12 mouse cellular contexts compared by ENCODE assay signal in the genomic region with DNA sequence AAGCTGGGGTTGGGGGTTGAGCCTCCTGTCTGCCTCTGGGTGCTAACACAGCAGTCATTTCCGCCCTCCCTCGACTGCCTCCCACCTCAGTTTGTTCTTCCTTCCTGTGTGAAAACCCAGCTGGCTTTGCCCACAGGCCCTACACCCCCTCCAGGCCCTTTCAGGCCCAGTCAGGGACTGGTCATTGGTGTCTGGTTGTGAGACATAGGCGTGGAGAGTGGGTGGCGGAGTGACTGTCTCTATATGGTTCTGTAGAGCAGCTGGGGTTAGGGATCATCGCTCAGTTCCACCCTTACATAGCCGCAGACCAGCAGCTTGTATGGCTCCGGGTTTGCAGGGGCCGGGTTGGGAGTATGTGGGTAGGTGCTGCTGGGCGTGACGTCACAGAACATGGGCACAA. TPM values are rescaled to one million over a fixed set of nuclear protein-coding genes. Genes with fewer than 3 reads are reported as not detected.
DNase-seq lines count a peak whose midpoint lies in the region; ATAC-seq and TF ChIP-seq lines count a peak whose summit lies in the region.
"Had no signal": no experiment of that assay in that cellular context is flagged by ENCODE, and none has a peak within 500 bp of the region (broad histone marks: within the 10 kb centered on the region; RNA-seq: fewer than 3 reads in every experiment).

No protein-coding gene starts in this region.

- peaks cover 34% of the 10 kb centered on the region for H3K36me3 ChIP-seq in liver, embryonic 13.5 days
- peaks cover 39% of the 10 kb centered on the region for H3K36me3 ChIP-seq in liver, postnatal 0 days (replicated peaks; ENCODE audit: insufficient read depth, low read length)

- no peak for TF ChIP-seq EP300 in liver, postnatal 0 days (IDR thresholded peaks at IDR 0.05; ENCODE audit: low read depth)

- 61% methylated on average over 10 of the region's 10 CpGs for WGBS in liver, embryonic 13.5 days (ENCODE audit: insufficient replicate concordance)
- WGBS in liver, postnatal 0 days (ENCODE audit: insufficient replicate concordance), result 57% methylated on average over 10 of the region's 10 CpGs

- ATAC-seq in liver, embryonic 13.5 days (ENCODE audit: low read depth), result no peak
- no peak for ATAC-seq in liver, postnatal 0 days

- no peak overlapping the region for H3K9ac ChIP-seq in liver, embryonic 13.5 days
- H3K9ac ChIP-seq in liver, postnatal 0 days (replicated peaks), result no peak overlapping the region

- no peak overlapping the region for H3K4me3 ChIP-seq in liver, embryonic 13.5 days (replicated peaks)
- H3K4me3 ChIP-seq in liver, postnatal 0 days (ENCODE audit: low read depth, low read length), result no peak overlapping the region
- H3K4me3 ChIP-seq: midbrain, embryonic 10.5 days had no signal

- TF ChIP-seq CTCF in liver, postnatal 0 days (IDR thresholded peaks at IDR 0.05; ENCODE audit: low read depth), result no peak

- peak; percentile 45 for DNase-seq in adrenal gland, postnatal 14 days
- DNase-seq in adrenal gland, postnatal 36 days, result no peak
- DNase-seq in liver, embryonic 13.5 days, result no peak
- no peak for DNase-seq in liver
- peak; percentile 22 for DNase-seq in liver, postnatal 0 days
- peak; percentile 74 to 83 for DNase-seq in thymus, adult 18-20 months
- DNase-seq in embryo, embryonic 11 days, result no peak
- no peak for DNase-seq in urinary bladder, postnatal 14 days (ENCODE audit: low spot score)
- DNase-seq: kidney, adult 11 months; right cerebral cortex, postnatal 25 days had no signal

- H3K27ac ChIP-seq in liver, embryonic 13.5 days, result peak overlapping the region; percentile 19; the same call in 1 of the 2 replicates
- peak overlapping the region; percentile 60 for H3K27ac ChIP-seq in liver, postnatal 0 days (ENCODE audit: low read depth)

- peaks cover 68% of the 10 kb centered on the region for H3K4me1 ChIP-seq in liver, embryonic 13.5 days (replicated peaks)
- peaks cover 46% of the 10 kb centered on the region for H3K4me1 ChIP-seq in liver, postnatal 0 days (ENCODE audit: insufficient read depth)

- H3K27me3 ChIP-seq in liver, embryonic 13.5 days, result no peaks in the 10 kb centered on the region
- H3K27me3 ChIP-seq in liver, postnatal 0 days (ENCODE audit: insufficient read depth, low read length), result no peaks in the 10 kb centered on the region

- no peak overlapping the region for H3K4me2 ChIP-seq in liver, embryonic 13.5 days
- H3K4me2 ChIP-seq in liver, postnatal 0 days (ENCODE audit: low read depth, low read length), result 0 out of 2 replicates have a peak overlapping the region, but pooled peaks have one; percentile 26

- H3K9me3 ChIP-seq in liver, embryonic 13.5 days (replicated peaks), result no peaks in the 10 kb centered on the region
- no peaks in the 10 kb centered on the region for H3K9me3 ChIP-seq in liver, postnatal 0 days (ENCODE audit: low read length)
- H3K9me3 ChIP-seq: midbrain, embryonic 10.5 days had no signal

RNA-seq across cellular contexts. Expression of gene B230217C12Rik, which starts 15.3 kb away (rescaled TPM):
- 2.4 and 3.5 TPM in 2 replicates for total RNA-seq in adrenal gland, postnatal 14 days (2021)
- total RNA-seq in adrenal gland, postnatal 36 days (2021), result 1 to 10 TPM; 2.8 to 3.6 TPM
- polyA plus RNA-seq in liver, embryonic 13.5 days (2015; fragmentation: Nextera tagmentation; extraction: Ambion mirVana), result 0.85 and 1.3 TPM in 2 replicates
- 0.25 and 0.28 TPM in 2 replicates for polyA plus RNA-seq in liver, postnatal 0 days (2015; fragmentation: Nextera tagmentation; extraction: Ambion mirVana)

RNA-seq across cellular contexts. Expression of gene Lasp1, which starts 26.5 kb away (rescaled TPM):
- 98.2 and 107 TPM in 2 replicates for total RNA-seq in adrenal gland, postnatal 14 days (2021)
- total RNA-seq in adrenal gland, postnatal 36 days (2021), result 100 to 1,000 TPM; 103 to 128 TPM
- polyA plus RNA-seq in liver, embryonic 13.5 days (2015; fragmentation: Nextera tagmentation; extraction: Ambion mirVana), result 27.5 and 31.2 TPM in 2 replicates
- 30.0 and 32.2 TPM in 2 replicates for polyA plus RNA-seq in liver, postnatal 0 days (2015; fragmentation: Nextera tagmentation; extraction: Ambion mirVana)

RNA-seq across cellular contexts. Expression of gene Rpl23, which starts 43.1 kb away (rescaled TPM):
- 809 and 980 TPM in 2 replicates for total RNA-seq in adrenal gland, postnatal 14 days (2021)
- 100 to 1,000 TPM; 851 to 921 TPM for total RNA-seq in adrenal gland, postnatal 36 days (2021)
- 436 and 468 TPM in 2 replicates for polyA plus RNA-seq in liver, embryonic 13.5 days (2015; fragmentation: Nextera tagmentation; extraction: Ambion mirVana)
- 409 and 433 TPM in 2 replicates for polyA plus RNA-seq in liver, postnatal 0 days (2015; fragmentation: Nextera tagmentation; extraction: Ambion mirVana)

RNA-seq across cellular contexts. Expression of gene 1700001P01Rik, which starts 49.6 kb away (rescaled TPM):
- total RNA-seq in adrenal gland, postnatal 14 days (2021), result not detected in 2 replicates
- total RNA-seq in adrenal gland, postnatal 36 days (2021), result not detected
- polyA plus RNA-seq in liver, embryonic 13.5 days (2015; fragmentation: Nextera tagmentation; extraction: Ambion mirVana), result 0.19 and 0.22 TPM in 2 replicates
- not detected in 2 replicates for polyA plus RNA-seq in liver, postnatal 0 days (2015; fragmentation: Nextera tagmentation; extraction: Ambion mirVana)
- total RNA-seq: gastrocnemius, adult 8-10 months had no signal

RNA-seq across cellular contexts. Expression of gene Fbxo47, which starts 58.7 kb away (rescaled TPM):
- total RNA-seq in adrenal gland, postnatal 14 days (2021), result 1.0 and 1.2 TPM in 2 replicates
- total RNA-seq in adrenal gland, postnatal 36 days (2021), result 1 to 10 TPM in 1 of 2 experiments, under 1 TPM in 1; 0.63 to 1.6 TPM
- 0.33 and 0.46 TPM in 2 replicates for polyA plus RNA-seq in liver, embryonic 13.5 days (2015; fragmentation: Nextera tagmentation; extraction: Ambion mirVana)
- 0.26 and 0.27 TPM in 2 replicates for polyA plus RNA-seq in liver, postnatal 0 days (2015; fragmentation: Nextera tagmentation; extraction: Ambion mirVana)

Comparison
In these comparisons a context has a peak if more than half of its experiments do, and no peak if none do; other contexts are left out.
1. DNase-seq: peak in adrenal gland, postnatal 14 days (single experiment), liver, postnatal 0 days (single experiment) and thymus, adult 18-20 months (2 of 2); none in adrenal gland, postnatal 36 days (0 of 2), liver, embryonic 13.5 days (single experiment), liver (single experiment), embryo, embryonic 11 days (single experiment) and urinary bladder, postnatal 14 days (single experiment).